Mouse (Mus musculus) limb, embryonic 13.5 days (tissue): ENCODE measurements around the gene A930004D18Rik. TPM values are rescaled to one million over a fixed set of nuclear protein-coding genes. Genes with fewer than 3 reads are reported as not detected.

Source experiments
- ATAC-seq: fragments of 200-750 bp; cut with Nextera tagmentation; 2 replicates; pipeline ENCODE4 v1.8.0; 2017; ENCODE audit warnings: low read depth, moderate number of reproducible peaks, moderate TSS enrichment; ENCODE audit not compliant: low FRiP score
- H3K27ac ChIP-seq: fragments of 300-500 bp; sonication (generic); 2 replicates; pipeline ENCODE4 v1.5.1; 2015; ENCODE audit warnings: inconsistent platforms, mild to moderate bottlenecking, moderate library complexity
- H3K27me3 ChIP-seq: fragments of 300-500 bp; sonication (generic); 2 replicates; pipeline ENCODE4 v1.6.1; 2015; ENCODE audit warnings: mild to moderate bottlenecking, inconsistent platforms
- H3K36me3 ChIP-seq: fragments of 300-500 bp; sonication (generic); 2 replicates; pipeline ENCODE4 v1.6.1; 2015; ENCODE audit warnings: inconsistent platforms, mild to moderate bottlenecking, moderate library complexity
- H3K4me1 ChIP-seq: fragments of 300-500 bp; sonication (generic); 2 replicates; pipeline ENCODE4 v1.6.1; 2015; ENCODE audit warnings: inconsistent platforms
- H3K4me2 ChIP-seq: fragments of 300-500 bp; sonication (generic); replicated peaks from 2 replicates; pipeline ENCODE4 v1.6.1; 2015; ENCODE audit warnings: inconsistent platforms, mild to moderate bottlenecking, moderate library complexity
- H3K4me3 ChIP-seq: fragments of 300-500 bp; sonication (generic); 2 replicates; pipeline ENCODE4 v1.5.1; 2015; ENCODE audit warnings: moderate library complexity, mild to moderate bottlenecking, inconsistent platforms
- H3K9ac ChIP-seq: fragments of 300-500 bp; sonication (generic); 2 replicates; pipeline ENCODE4 v1.6.1; 2015; ENCODE audit warnings: mild to moderate bottlenecking, inconsistent platforms
- H3K9me3 ChIP-seq: fragments of 300-500 bp; sonication (generic); 2 replicates; pipeline ENCODE4 v1.6.1; 2016; ENCODE audit warnings: inconsistent platforms
- WGBS: fragments of 180-500 bp; shearing (Covaris S2); methylation state at CpG from one replicate; pipeline ENCODE4 v1.1.7; 2015; 5-methylcytosine and 5-hydroxymethylcytosine counted together
- polyA plus RNA-seq: library from polyadenylated mRNA; unstranded; fragments of >200 nt; fragmentation: Nextera tagmentation; extraction: Ambion mirVana; gene quantifications from 2 replicates; pipeline ENCODE4 v1.2.1, GENCODE M21; 2015

Gene A930004D18Rik
- polyA plus RNA-seq, 1 experiment from 2014 or later = 19.4 TPM

DNA sequence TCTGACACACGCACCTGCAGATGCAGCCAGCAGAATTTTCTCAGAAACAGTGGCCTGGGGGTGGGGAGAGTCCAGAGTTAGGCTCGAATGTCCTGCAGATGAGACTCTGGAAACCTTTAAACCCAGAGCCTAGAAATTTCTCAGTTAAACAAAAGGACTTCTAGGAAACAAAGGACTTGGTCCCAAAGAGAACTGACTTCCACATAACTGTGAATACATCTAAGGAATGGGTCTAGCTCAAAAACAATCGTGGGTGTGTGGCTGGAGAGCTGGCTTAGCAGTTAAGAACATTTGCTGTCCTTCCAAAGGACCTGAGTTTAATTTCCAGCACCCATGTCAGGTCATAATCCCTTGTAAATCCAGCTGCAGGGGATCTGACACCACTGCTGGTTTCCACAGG, 22.0 kb downstream of the A930004D18Rik start:
- WGBS = 67% methylated on average over 3 of the region's 3 CpGs
- H3K4me3 ChIP-seq = no peak overlapping the region
- no peak overlapping the region for H3K27ac ChIP-seq
- no peak for ATAC-seq
- peaks cover 6% of the 10 kb centered on the region; the same call in 1 of the 2 replicates for H3K4me1 ChIP-seq
- H3K9ac ChIP-seq = no peak overlapping the region
- no peaks in the 10 kb centered on the region for H3K27me3 ChIP-seq
- H3K9me3 ChIP-seq = no peaks in the 10 kb centered on the region
- no peak overlapping the region for H3K4me2 ChIP-seq
- H3K36me3 ChIP-seq = no peaks in the 10 kb centered on the region

DNA sequence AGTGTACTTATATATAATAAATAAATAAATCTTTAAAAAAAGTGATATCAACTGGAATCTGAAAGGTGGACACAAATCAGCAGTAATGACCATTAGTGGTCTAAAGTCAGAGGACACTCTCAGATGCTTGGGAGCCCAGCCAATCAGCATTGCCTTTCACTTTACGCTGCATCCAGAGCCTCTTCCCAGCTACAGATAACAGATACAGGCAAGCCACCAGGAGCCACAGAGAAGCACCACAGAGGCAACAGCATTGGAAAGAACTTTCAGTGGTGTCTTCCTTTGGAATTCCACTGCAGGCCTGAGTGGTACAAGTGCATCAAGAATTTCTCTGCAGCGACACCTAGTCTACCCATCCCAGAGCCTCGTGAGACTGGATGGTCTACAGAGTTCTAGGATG, 24.7 kb downstream of the A930004D18Rik start:
- H3K27ac ChIP-seq = no peak overlapping the region
- no peaks in the 10 kb centered on the region for H3K9me3 ChIP-seq
- no peak overlapping the region for H3K4me2 ChIP-seq
- no peaks in the 10 kb centered on the region for H3K4me1 ChIP-seq
- no peak overlapping the region for H3K4me3 ChIP-seq
- no peak overlapping the region for H3K9ac ChIP-seq
- H3K36me3 ChIP-seq = no peaks in the 10 kb centered on the region
- WGBS = 91% methylated on average over 3 of the region's 3 CpGs
- no peak for ATAC-seq
- H3K27me3 ChIP-seq = no peaks in the 10 kb centered on the region

DNA sequence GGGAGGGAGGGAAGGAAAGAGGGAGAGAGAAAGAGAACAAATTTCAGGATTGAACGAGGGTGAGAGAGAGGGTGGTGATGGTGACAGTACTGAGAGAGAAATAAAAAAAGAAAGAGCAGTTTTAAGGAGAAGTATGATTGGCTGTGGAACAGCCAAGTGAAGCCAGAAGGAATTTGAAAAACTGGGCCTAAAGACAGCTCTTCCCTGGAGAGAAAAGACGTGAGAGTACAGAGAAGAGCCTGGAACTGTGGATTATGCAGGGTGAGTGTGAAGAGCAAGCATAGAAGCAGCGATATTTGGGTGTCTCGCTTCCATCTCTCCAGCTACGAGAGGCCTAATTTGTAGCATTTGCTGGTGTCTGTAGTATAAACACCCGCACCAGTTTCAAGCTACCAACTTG, 26.3 kb downstream of the A930004D18Rik start:
- Histone ChIP-seq H3K9ac (no peak overlapping the region), H3K4me2 (no peak overlapping the region), H3K9me3 (no peaks in the 10 kb centered on the region), H3K36me3 (no peaks in the 10 kb centered on the region), H3K27me3 (no peaks in the 10 kb centered on the region), H3K4me3 (no peak overlapping the region), H3K27ac (no peak overlapping the region), H3K4me1 (no peaks in the 10 kb centered on the region)
- ATAC-seq = no peak
- 82% methylated on average over 6 of the region's 6 CpGs for WGBS

DNA sequence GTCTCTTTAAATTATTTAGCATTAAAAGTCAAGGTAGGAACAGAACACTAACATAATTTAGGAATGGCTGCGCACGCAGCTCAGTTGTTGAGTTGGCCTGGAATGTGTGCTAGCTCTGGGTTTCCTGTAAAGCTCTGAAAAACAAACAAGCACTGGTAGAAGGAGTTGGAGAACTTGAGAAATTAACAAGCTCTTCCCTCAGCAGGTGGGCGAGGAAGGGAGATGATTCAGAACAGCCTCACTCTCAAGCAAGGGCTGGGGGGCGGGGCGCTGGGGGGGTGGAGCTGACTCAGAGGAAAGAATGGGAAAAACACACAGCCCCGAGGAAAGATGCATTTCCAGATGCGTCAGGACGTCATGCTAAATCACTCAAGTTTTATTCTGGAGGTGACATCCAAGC, 32.4 kb downstream of the A930004D18Rik start:
- no peak overlapping the region for H3K4me3 ChIP-seq
- peak; percentile 33; the same call in 1 of the 2 replicates for ATAC-seq
- peak overlapping the region; percentile 16; the same call in 1 of the 2 replicates for H3K4me2 ChIP-seq
- no peaks in the 10 kb centered on the region for H3K9me3 ChIP-seq
- H3K27me3 ChIP-seq = no peaks in the 10 kb centered on the region
- peaks cover 18% of the 10 kb centered on the region for H3K4me1 ChIP-seq
- H3K27ac ChIP-seq = peak overlapping the region; percentile 29; the same call in 1 of the 2 replicates
- H3K36me3 ChIP-seq = no peaks in the 10 kb centered on the region
- H3K9ac ChIP-seq = no peak overlapping the region
- WGBS = 18% methylated on average over 8 of the region's 8 CpGs

DNA sequence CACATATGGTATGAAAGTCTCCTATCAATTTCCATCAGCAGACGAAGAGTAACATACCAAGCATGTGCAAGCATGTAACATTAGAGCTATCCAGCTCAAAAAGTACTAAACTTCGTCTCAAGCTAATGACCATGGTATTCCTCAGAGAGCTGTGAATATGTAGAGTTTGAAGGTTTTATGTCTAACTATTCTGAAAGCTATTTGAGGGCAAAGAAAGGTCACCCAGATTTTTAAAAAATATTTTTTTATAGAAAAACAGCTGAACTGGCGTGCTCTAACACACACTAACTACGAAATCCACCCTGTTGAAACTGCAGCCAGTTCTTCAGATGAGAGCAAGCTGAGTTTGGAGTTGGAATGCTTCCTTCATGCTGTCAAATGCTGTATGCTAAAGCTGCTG, 33.3 kb downstream of the A930004D18Rik start:
- ATAC-seq = peak; percentile 78
- no peak overlapping the region for H3K4me3 ChIP-seq

DNA sequence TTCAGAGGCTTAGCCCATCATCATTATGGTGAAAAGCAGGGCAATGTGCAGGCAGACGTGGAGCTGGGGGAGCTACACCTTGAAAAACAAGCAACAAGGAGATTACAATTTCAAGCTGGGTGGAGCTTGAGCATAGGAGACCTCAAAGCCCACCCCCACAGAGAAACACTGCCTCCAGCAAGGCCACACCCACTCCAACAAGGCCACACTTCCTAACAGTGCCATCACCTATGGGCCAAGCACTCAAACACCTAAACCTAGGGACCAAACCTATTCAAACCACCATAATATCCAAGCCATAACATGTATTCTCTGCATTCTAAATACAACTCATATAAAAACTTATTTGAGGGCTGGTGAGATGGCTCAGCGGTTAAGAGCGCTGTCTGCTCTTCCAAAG, 35.2 kb downstream of the A930004D18Rik start:
- Histone ChIP-seq H3K9ac (no peak overlapping the region), H3K4me3 (no peak overlapping the region), H3K36me3 (no peaks in the 10 kb centered on the region), H3K4me2 (no peak overlapping the region), H3K27me3 (no peaks in the 10 kb centered on the region), H3K27ac (no peak overlapping the region), H3K9me3 (no peaks in the 10 kb centered on the region), H3K4me1 (peaks cover 18% of the 10 kb centered on the region)
- WGBS = 93% methylated on average over 3 of the region's 3 CpGs
- ATAC-seq = no peak

More for the DNA sequence above, 33.3 kb downstream of the A930004D18Rik start:
- H3K9ac ChIP-seq = no peak overlapping the region
- no peaks in the 10 kb centered on the region for H3K27me3 ChIP-seq
- peak overlapping the region; percentile 29; the same call in 1 of the 2 replicates for H3K27ac ChIP-seq
- peaks cover 18% of the 10 kb centered on the region for H3K4me1 ChIP-seq
- WGBS = 21% methylated on average over 4 of the region's 4 CpGs
- H3K9me3 ChIP-seq = no peaks in the 10 kb centered on the region
- no peak overlapping the region for H3K4me2 ChIP-seq
- no peaks in the 10 kb centered on the region for H3K36me3 ChIP-seq

DNA sequence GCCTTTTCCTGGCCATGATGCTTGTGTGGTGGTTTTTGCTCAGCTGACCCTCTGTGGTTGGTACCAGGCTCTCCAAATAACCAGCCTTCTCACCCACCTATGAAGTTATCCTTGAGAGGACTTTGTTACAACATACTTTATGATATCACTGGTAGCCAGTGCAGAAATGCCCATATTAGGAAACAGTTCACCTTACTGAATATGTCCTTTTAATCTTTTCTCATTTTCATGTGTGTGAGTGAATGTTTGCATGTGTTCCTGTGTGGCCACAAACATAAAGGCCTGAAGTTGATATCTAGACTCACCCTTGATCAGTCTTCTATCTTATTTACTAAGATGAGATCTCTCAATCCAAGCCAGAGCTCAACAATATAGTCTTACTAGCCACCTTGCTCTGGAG, 40.7 kb downstream of the A930004D18Rik start, which contains the start of gene H2al2a:
H2al2a (minus strand) TSS at position 101 of the 400 bp plus-strand sequence.
- no peak within 1 kb of the TSS for H3K4me2 ChIP-seq

DNA sequence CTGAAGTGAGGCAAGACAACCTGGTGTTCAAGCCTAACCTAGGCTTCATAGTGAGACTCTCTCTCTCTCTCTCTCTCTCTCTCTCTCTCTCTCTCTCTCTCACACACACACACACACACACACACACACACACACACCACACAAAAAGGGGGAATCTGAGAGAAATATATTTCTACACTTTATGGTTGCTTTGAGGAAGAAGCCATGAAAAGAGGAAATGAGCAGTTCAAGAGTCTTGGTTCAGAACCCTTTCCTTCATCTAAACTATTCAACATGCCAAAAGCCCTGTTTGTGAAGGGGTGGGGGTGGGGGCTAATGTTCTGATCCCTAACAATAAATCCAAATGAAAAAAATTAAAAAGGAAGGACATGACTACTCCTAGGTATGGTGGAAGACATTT, 48.0 kb downstream of the A930004D18Rik start:
- H3K27me3 ChIP-seq = no peaks in the 10 kb centered on the region
- H3K4me1 ChIP-seq = no peaks in the 10 kb centered on the region
- peaks cover 5% of the 10 kb centered on the region; the same call in 1 of the 2 replicates for H3K9me3 ChIP-seq
- H3K4me3 ChIP-seq = no peak overlapping the region
- no peak overlapping the region for H3K9ac ChIP-seq
- no peak overlapping the region for H3K4me2 ChIP-seq
- H3K36me3 ChIP-seq = no peaks in the 10 kb centered on the region
- no peak overlapping the region for H3K27ac ChIP-seq
- ATAC-seq = no peak

More for the DNA sequence above, 40.7 kb downstream of the A930004D18Rik start, which contains the start of gene H2al2a:
- no peak for ATAC-seq
- Histone ChIP-seq H3K4me3 (no peak within 1 kb of the TSS), H3K4me1 (no peaks in the 10 kb centered on the region), H3K27ac (no peak within 1 kb of the TSS), H3K9me3 (no peaks in the 10 kb centered on the region), H3K27me3 (no peaks in the 10 kb centered on the region), H3K9ac (no peak within 1 kb of the TSS), H3K36me3 (no peaks in the 10 kb centered on the region)

DNA sequence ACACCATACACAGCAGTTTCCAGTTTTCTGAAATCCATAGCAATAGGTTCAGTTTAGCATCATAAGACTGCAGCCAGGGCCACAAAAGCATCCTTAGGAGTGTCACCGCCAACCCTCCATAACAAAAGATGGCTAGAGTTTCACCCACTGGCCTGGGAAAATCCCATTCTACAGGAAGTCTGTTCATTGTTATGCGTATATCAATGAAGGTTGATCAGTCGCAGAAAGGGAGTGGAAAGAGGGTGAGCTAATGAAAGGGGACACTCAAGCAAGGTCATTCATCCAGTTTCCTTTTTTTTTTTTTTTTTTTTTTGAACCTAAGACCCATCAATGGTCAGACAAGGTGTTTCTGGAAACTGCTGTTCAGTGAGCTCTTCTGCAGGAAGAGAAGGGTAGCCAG, 48.4 kb downstream of the A930004D18Rik start:
- no peak overlapping the region for H3K9ac ChIP-seq
- H3K4me1 ChIP-seq = no peaks in the 10 kb centered on the region
- H3K4me3 ChIP-seq = no peak overlapping the region
- no peak for ATAC-seq
- no peaks in the 10 kb centered on the region for H3K36me3 ChIP-seq
- 75% methylated on average over 3 of the region's 3 CpGs for WGBS
- no peak overlapping the region for H3K4me2 ChIP-seq
- no peaks in the 10 kb centered on the region for H3K27me3 ChIP-seq
- H3K9me3 ChIP-seq = peaks cover 5% of the 10 kb centered on the region; the same call in 1 of the 2 replicates
- no peak overlapping the region for H3K27ac ChIP-seq

DNA sequence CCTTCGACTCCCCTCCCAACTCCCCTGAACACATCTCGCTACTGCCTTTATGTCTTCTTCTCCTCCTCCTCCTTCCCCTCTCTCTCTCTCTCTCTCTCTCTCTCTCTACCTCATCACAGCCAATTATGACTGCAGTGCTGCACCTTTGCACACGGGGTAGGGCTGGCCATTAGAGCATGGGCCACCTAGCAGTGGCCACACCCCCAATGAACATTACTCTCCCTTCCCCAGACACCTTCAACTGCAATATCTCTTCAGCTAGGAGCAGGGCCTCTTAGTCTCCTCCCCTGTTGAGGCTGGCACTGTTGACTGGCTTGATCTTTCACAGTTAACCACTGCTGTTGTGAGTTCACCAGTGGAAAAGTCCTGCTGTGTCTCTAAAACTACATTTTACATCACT, 50.8 kb downstream of the A930004D18Rik start:
- Histone ChIP-seq H3K9me3 (peaks cover 5% of the 10 kb centered on the region; the same call in 1 of the 2 replicates), H3K36me3 (no peaks in the 10 kb centered on the region), H3K27me3 (no peaks in the 10 kb centered on the region), H3K4me3 (no peak overlapping the region), H3K4me2 (no peak overlapping the region), H3K9ac (no peak overlapping the region), H3K4me1 (no peaks in the 10 kb centered on the region), H3K27ac (no peak overlapping the region)
- 76% methylated on average over 3 of the region's 3 CpGs for WGBS
- ATAC-seq = no peak

DNA sequence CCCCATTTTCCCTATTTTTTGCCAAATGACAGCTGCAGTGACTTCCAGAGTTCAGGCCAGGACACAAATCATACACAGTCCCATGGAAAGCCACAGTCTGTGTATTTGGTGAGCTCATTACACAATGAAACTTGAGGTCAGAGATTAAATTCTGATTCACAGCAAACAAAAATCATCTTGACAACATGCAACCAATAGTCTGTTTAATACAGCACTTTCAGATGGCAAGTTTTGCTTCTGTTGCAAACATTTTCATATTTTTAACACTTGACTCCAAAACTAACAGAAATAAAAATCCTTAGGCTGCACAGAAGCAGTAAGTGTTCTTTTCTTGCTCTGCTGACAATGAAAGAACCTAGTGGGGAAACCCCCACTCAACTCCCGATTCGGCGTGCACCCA, 52.8 kb downstream of the A930004D18Rik start:
- Histone ChIP-seq H3K4me1 (no peaks in the 10 kb centered on the region), H3K36me3 (no peaks in the 10 kb centered on the region), H3K9me3 (peaks cover 5% of the 10 kb centered on the region; the same call in 1 of the 2 replicates), H3K27ac (no peak overlapping the region), H3K27me3 (no peaks in the 10 kb centered on the region), H3K4me3 (no peak overlapping the region), H3K4me2 (no peak overlapping the region), H3K9ac (no peak overlapping the region)
- WGBS = 89% methylated on average over 3 of the region's 3 CpGs
- ATAC-seq = no peak

DNA sequence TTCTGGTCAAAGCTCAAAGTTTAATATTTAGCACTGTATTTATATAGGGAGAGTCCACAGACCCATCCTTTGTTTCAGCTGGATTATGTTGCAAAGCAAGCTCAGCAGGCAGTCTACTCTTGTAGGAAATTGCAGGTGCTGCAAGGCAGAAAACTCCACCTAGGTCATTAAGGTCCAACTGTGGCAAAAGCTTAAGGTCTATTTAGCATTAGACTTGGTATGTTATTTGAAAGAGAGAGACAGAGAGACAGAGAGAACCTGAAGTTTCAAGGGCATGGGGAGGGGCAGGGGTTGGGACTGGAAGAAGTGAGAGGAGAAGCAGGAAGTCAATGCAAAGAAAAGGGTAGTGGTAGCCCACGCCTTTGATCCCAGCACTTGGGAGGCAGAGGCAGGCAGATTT, 54.8 kb downstream of the A930004D18Rik start:
- peaks cover 9% of the 10 kb centered on the region; the same call in 1 of the 2 replicates for H3K9me3 ChIP-seq
- WGBS = 89% methylated on average over 1 of the region's 1 CpGs
- H3K9ac ChIP-seq = no peak overlapping the region
- no peaks in the 10 kb centered on the region for H3K4me1 ChIP-seq
- ATAC-seq = no peak
- no peaks in the 10 kb centered on the region for H3K27me3 ChIP-seq
- no peaks in the 10 kb centered on the region for H3K36me3 ChIP-seq
- no peak overlapping the region for H3K4me3 ChIP-seq
- no peak overlapping the region for H3K27ac ChIP-seq
- H3K4me2 ChIP-seq = no peak overlapping the region

DNA sequence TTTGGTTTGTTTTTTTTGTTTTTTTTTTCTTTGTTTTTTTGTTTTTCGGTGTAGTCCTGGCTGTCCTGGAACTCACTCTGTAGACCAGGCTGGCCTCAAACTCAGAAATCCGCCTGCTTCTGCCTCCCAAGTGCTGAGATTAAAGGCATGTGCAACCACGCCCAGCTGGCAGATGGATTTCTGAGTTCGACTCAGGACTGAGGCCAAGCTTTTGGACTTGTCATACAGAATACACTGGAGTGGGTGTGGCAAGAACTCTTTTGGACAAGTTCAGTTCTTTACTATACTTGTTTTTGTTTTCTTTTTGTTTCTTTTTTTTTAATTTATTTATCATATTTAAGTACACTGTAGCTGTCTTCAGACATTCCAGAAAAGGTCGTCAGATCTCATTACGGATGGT, 58.8 kb downstream of the A930004D18Rik start:
- no peak overlapping the region for H3K9ac ChIP-seq
- H3K4me3 ChIP-seq = no peak overlapping the region
- WGBS = 93% methylated on average over 6 of the region's 6 CpGs
- 0 out of 2 replicates have a peak, but pooled peaks cover 4% of the 10 kb centered on the region for H3K9me3 ChIP-seq
- no peaks in the 10 kb centered on the region for H3K36me3 ChIP-seq
- ATAC-seq = no peak
- H3K4me1 ChIP-seq = peaks cover 5% of the 10 kb centered on the region; the same call in 1 of the 2 replicates
- no peak overlapping the region for H3K4me2 ChIP-seq
- no peaks in the 10 kb centered on the region for H3K27me3 ChIP-seq
- H3K27ac ChIP-seq = no peak overlapping the region
